Mouse (Mus musculus) CH12.LX (cell line): ENCODE results near the gene Enpp7. TPM values are rescaled to one million over a fixed set of nuclear protein-coding genes. Genes with fewer than 3 reads are reported as not detected.

Source experiments
- DNase-seq: peaks from one replicate; pipeline ENCODE4 v3.0.0-alpha.2; 2013; ENCODE audit errors: extremely low read depth
- H3K27ac ChIP-seq: 2 replicates; pipeline ENCODE4 v1.5.1; 2012; ENCODE audit warnings: low read depth, mild to moderate bottlenecking, control low read depth, moderate library complexity; ENCODE audit not compliant: insufficient read depth
- H3K27me3 ChIP-seq: replicated peaks from 2 replicates; pipeline ENCODE3; 2012; ENCODE audit warnings: inconsistent platforms
- H3K36me3 ChIP-seq, 2 experiments: replicated peaks in 1 of 2; 2 replicates each; pipeline versions ENCODE3 to v1.6.1; 2012; ENCODE audit warnings: inconsistent platforms in 1 of 2, low read length in 1 of 2, mild to moderate bottlenecking in 1 of 2, mixed read lengths in 1 of 2, moderate library complexity in 1 of 2; ENCODE audit not compliant: control insufficient read depth in 1 of 2, insufficient read depth in 1 of 2
- H3K4me1 ChIP-seq, 2 experiments: 2 replicates each; pipeline ENCODE4 v1.6.1; 2012; ENCODE audit warnings: inconsistent platforms in 1 of 2, moderate library complexity in 1 of 2; ENCODE audit not compliant: insufficient read depth in 2 of 2, control insufficient read depth in 1 of 2
- H3K4me2 ChIP-seq: 2 replicates; pipeline ENCODE4 v1.6.1; 2012; ENCODE audit warnings: low read depth, mild to moderate bottlenecking, control low read depth; ENCODE audit not compliant: poor library complexity, insufficient read depth, severe bottlenecking
- H3K4me3 ChIP-seq, 3 experiments: fragments of 150-350 bp in 1 of 3; sonication (generic) in 1 of 3; replicated peaks in 1 of 3; 2 replicates each; pipeline versions ENCODE3 to v1.5.1; 2011 to 2012; ENCODE audit warnings: low read depth in 2 of 3, low read length in 2 of 3, mild to moderate bottlenecking in 2 of 3, moderate library complexity in 2 of 3, control low read depth in 1 of 3, improper control_type of control experiment in 1 of 3, inconsistent platforms in 1 of 3, mixed read lengths in 1 of 3; ENCODE audit not compliant: poor library complexity in 1 of 3
- H3K79me2 ChIP-seq: replicated peaks from 2 replicates; pipeline ENCODE4 v1.6.1; 2012; ENCODE audit warnings: mild to moderate bottlenecking, moderate library complexity; ENCODE audit not compliant: control insufficient read depth, poor library complexity, insufficient read depth, severe bottlenecking; ENCODE audit errors: extremely low read depth
- H3K9ac ChIP-seq: 2 replicates; pipeline ENCODE4 v1.6.1; 2012; ENCODE audit warnings: low read depth, mild to moderate bottlenecking, control low read depth, moderate library complexity; ENCODE audit not compliant: insufficient read depth
- H3K9me3 ChIP-seq: replicated peaks from 2 replicates; pipeline ENCODE3; 2012; ENCODE audit warnings: low read length, inconsistent platforms, mixed read lengths
- BHLHE40 ChIP-seq: IDR thresholded peaks from 2 replicates; pipeline ENCODE4 v1.6.1; 2011; ENCODE audit warnings: mild to moderate bottlenecking, low read depth, low read length, improper control_type of control experiment
- CHD2 ChIP-seq: IDR thresholded peaks from 2 replicates; pipeline ENCODE4 v1.6.1; 2011; ENCODE audit warnings: low read length, improper control_type of control experiment
- CTCF ChIP-seq, 2 experiments: IDR thresholded peaks in 1 of 2; conservative IDR thresholded peaks in 1 of 2; 2 replicates each; pipeline ENCODE4 v1.5.1; 2011 to 2012; ENCODE audit warnings: low read depth in 2 of 2, low read length in 2 of 2, improper control_type of control experiment in 1 of 2, inconsistent platforms in 1 of 2, mild to moderate bottlenecking in 1 of 2, moderate library complexity in 1 of 2
- ELF1 ChIP-seq: IDR thresholded peaks from 2 replicates; pipeline ENCODE4 v1.6.1; 2014; ENCODE audit warnings: low read depth, mild to moderate bottlenecking, inconsistent platforms, low read length, improper control_type of control experiment
- EP300 ChIP-seq: IDR thresholded peaks from 2 replicates; pipeline ENCODE4 v1.6.1; 2011; ENCODE audit warnings: low read length, improper control_type of control experiment
- ETS1 ChIP-seq: conservative IDR thresholded peaks from 2 replicates; pipeline ENCODE4 v1.6.1; 2012; ENCODE audit warnings: low read depth, mild to moderate bottlenecking, inconsistent platforms, low read length, improper control_type of control experiment, moderate library complexity
- GABPA ChIP-seq: IDR thresholded peaks from 2 replicates; pipeline ENCODE4 v1.6.1; 2012; ENCODE audit warnings: low read depth, low read length, improper control_type of control experiment, inconsistent platforms; ENCODE audit not compliant: insufficient replicate concordance
- JUN ChIP-seq: IDR thresholded peaks from 2 replicates; pipeline ENCODE4 v1.6.1; 2011; ENCODE audit warnings: low read depth, mild to moderate bottlenecking, low read length, improper control_type of control experiment, moderate library complexity; ENCODE audit not compliant: insufficient read depth
- JUND ChIP-seq: conservative IDR thresholded peaks from 2 replicates; pipeline ENCODE4 v1.6.1; 2011; ENCODE audit warnings: low read depth, low read length, improper control_type of control experiment
- KAT2A ChIP-seq: IDR thresholded peaks from 2 replicates; pipeline ENCODE4 v1.6.1; 2012; ENCODE audit warnings: low read length, improper control_type of control experiment, inconsistent platforms; ENCODE audit not compliant: insufficient replicate concordance
- MAFK ChIP-seq: IDR thresholded peaks from 2 replicates; pipeline ENCODE4 v1.6.1; 2011; ENCODE audit warnings: low read length, improper control_type of control experiment; ENCODE audit not compliant: insufficient replicate concordance
- MAX ChIP-seq: IDR thresholded peaks from 2 replicates; pipeline ENCODE4 v1.6.1; 2011; ENCODE audit warnings: low read length, improper control_type of control experiment
- NELFE ChIP-seq: IDR thresholded peaks from 2 replicates; pipeline ENCODE4 v1.6.1; 2011; ENCODE audit warnings: low read depth, low read length, improper control_type of control experiment
- NRF1 ChIP-seq: IDR thresholded peaks from 2 replicates; pipeline ENCODE4 v1.6.1; 2014; ENCODE audit warnings: low read depth, mild to moderate bottlenecking, inconsistent platforms, low read length, improper control_type of control experiment, moderate library complexity
- PAX5 ChIP-seq: IDR thresholded peaks from 2 replicates; pipeline ENCODE4 v1.6.1; 2012; ENCODE audit warnings: low read length, inconsistent platforms, mixed read lengths
- POLR2A ChIP-seq: IDR thresholded peaks from 2 replicates; pipeline ENCODE4 v1.6.1; 2011; ENCODE audit warnings: low read depth, mild to moderate bottlenecking, improper control_type of control experiment, low read length
- POLR2AphosphoS2 ChIP-seq: IDR thresholded peaks from 2 replicates; pipeline ENCODE4 v1.6.1; 2011; ENCODE audit warnings: low read depth, low read length, improper control_type of control experiment
- RAD21 ChIP-seq: IDR thresholded peaks from 2 replicates; pipeline ENCODE4 v1.6.1; 2011; ENCODE audit warnings: low read depth, mild to moderate bottlenecking, low read length, improper control_type of control experiment, moderate library complexity
- SIN3A ChIP-seq: IDR thresholded peaks from 2 replicates; pipeline ENCODE4 v1.6.1; 2012; ENCODE audit warnings: low read length, improper control_type of control experiment, inconsistent platforms
- SMC3 ChIP-seq: IDR thresholded peaks from 2 replicates; pipeline ENCODE4 v1.6.1; 2011; ENCODE audit warnings: low read depth, low read length, improper control_type of control experiment
- TBP ChIP-seq: conservative IDR thresholded peaks from 2 replicates; pipeline ENCODE4 v1.6.1; 2011; ENCODE audit warnings: low read depth, low read length, improper control_type of control experiment
- UBTF ChIP-seq: IDR thresholded peaks from 2 replicates; pipeline ENCODE4 v1.6.1; 2012; ENCODE audit warnings: low read depth, mild to moderate bottlenecking, inconsistent platforms, low read length, improper control_type of control experiment, moderate library complexity
- USF2 ChIP-seq: conservative IDR thresholded peaks from 2 replicates; pipeline ENCODE4 v1.6.1; 2011; ENCODE audit warnings: low read depth, low read length, improper control_type of control experiment
- ZMIZ1 ChIP-seq: IDR thresholded peaks from 2 replicates; pipeline ENCODE4 v1.6.1; 2012; ENCODE audit warnings: low read depth, mild to moderate bottlenecking, inconsistent platforms, low read length, improper control_type of control experiment
- ZNF384 ChIP-seq: IDR thresholded peaks from 2 replicates; pipeline ENCODE4 v1.6.1; 2012; ENCODE audit warnings: low read depth, low read length, improper control_type of control experiment, inconsistent platforms
- dilution Hi-C: fragments of 300-500 bp; cut with MboI; formaldehyde crosslinking; loops from 2 replicates; pipeline ENCODE4 v1.14.3; 2020; ENCODE audit warnings: low sequenced_read_pairs; ENCODE audit not compliant: extremely low pct_unique_long_range_greater_than_20kb, extremely low pct_ligation_motif_present
- in situ Hi-C: fragments of 300-500 bp; cut with MboI; formaldehyde crosslinking; loops from 3 replicates; pipeline ENCODE4 v1.14.3; 2019; ENCODE audit warnings: low sequenced_read_pairs, low pct_ligation_motif_present, low pct_unique_long_range_greater_than_20kb, mixed read lengths
- polyA plus RNA-seq: library from polyadenylated mRNA; unstranded; fragments of >175 nt; gene quantifications from 2 replicates; pipeline ENCODE4 v1.2.1, GENCODE M21; 2012; ENCODE audit warnings: low read depth; ENCODE audit not compliant: insufficient read length
- total RNA-seq, 2 experiments: library from RNA; depleted of rRNA; stranded (reverse); fragments of 300-350 nt in 1 of 2; fragments of >200 nt in 1 of 2; gene quantifications; 2 replicates each; pipeline ENCODE4 v1.2.3; 2012 to 2014

Gene Enpp7
- total and polyA plus RNA-seq, 3 experiments = not detected

DNA sequence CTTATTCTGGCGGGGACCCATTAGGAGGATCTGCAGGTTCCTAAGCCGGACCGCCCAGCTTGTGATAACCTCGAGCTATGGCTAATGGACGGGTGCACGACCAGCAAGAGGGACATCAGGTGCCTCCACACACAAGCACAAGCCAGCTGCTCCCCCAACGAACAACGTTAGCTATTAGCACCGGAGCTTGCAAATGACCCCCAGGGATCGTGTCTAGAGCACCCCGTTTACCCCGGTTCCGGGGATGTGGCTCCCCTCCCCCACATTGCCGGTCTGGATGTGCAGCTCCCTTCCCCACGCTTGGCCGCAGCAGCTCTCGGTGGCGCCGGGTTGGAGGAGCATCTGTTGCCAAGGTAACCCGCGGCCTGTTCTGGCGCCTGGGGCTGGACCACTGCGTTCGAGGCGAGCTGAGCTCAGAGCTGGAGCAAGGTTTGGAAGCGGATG lies 11.4 kb downstream of the Enpp7 start:
- H3K4me2 ChIP-seq = no peak overlapping the region
- no peaks in the 10 kb centered on the region for H3K36me3 ChIP-seq
- in situ Hi-C loops (no loop called here), dilution Hi-C loops (no loop called here)
- H3K4me3 ChIP-seq = no peak overlapping the region
- DNase-seq = no peak
- no peak overlapping the region for H3K27ac ChIP-seq
- no peak for TF ChIP-seq USF2
- TF ChIP-seq CTCF (conservative IDR thresholded peaks at IDR 0.05 in 1 of 2, IDR thresholded peaks at IDR 0.05 in 1 of 2; ENCODE audit: low read depth in 2 of 2, low read length in 2 of 2) = no peak
- no peak for TF ChIP-seq NRF1
- no peak for TF ChIP-seq UBTF
- no peak for TF ChIP-seq SMC3
- no peak for TF ChIP-seq MAFK
- no peak for TF ChIP-seq NELFE
- no peak for TF ChIP-seq BHLHE40
- no peak for TF ChIP-seq EP300
- no peak for TF ChIP-seq CHD2
- no peak for TF ChIP-seq ZMIZ1
- TF ChIP-seq JUND = no peak
- H3K79me2 ChIP-seq = no peaks in the 10 kb centered on the region
- peaks cover 92% of the 10 kb centered on the region for H3K27me3 ChIP-seq
- peaks cover 21% of the 10 kb centered on the region for H3K9me3 ChIP-seq
- H3K9ac ChIP-seq = no peak overlapping the region
- H3K4me1 ChIP-seq = peaks cover 2 to 4% of the 10 kb centered on the region in 2 experiments; a peak in 3 of 4 replicates

DNA sequence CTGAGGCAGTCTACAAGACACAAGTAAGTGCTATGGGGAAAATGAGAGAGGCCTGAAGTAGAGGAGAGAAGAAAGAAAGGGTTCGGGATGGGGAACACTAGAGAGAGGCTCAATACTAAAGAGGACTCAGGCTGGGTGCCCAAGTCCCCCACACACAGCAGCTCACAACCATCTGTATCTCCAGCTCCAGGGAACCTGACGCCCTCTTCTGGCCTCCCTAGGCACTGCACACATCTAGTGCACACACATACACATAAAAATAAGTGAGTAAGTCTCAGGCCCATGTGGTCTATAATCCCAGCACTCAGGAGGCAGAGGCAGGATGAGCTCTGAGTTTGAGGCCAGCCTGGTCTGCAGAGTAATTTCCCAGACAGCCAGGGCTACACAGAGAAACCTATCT lies 12.9 kb downstream of the Enpp7 start:
- peaks cover 26% of the 10 kb centered on the region for H3K9me3 ChIP-seq
- no peak overlapping the region for H3K9ac ChIP-seq
- H3K4me2 ChIP-seq = no peak overlapping the region

DNA sequence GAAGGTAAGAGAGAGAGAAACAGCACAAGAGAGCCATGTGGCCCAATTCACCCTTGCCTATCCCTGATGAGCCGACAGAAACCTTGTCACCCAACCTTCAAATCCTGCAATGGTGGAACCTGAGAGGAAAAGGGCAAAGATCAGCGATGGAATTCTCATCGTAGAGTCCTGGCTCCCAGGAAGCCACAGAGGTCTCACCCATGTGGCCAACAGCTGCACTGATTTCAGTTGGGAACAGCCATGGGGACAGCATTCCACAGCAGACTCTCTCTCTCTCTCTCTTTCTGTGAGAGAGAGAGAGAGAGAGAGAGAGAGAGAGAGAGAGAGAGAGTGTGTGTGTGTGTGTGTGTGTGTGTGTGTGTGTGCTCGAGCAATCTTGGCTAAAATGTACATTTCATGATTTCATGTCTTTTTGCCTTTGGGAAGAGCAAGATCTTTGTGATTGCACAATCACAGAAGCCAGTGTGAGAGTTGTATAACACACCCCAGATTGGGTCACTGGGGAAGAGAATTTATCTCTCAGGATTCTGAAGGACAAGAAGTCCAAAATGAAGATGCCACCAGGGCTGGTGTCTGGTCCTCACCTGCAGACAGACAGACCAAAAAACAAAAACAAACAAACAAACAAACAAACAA lies 13.6 kb downstream of the Enpp7 start:
- H3K4me3 ChIP-seq = no peak overlapping the region
- TF ChIP-seq TBP (no peak), ETS1 (no peak), MAFK (no peak), ELF1 (no peak), SIN3A (no peak), ZNF384 (no peak), KAT2A (no peak), POLR2A (no peak), POLR2AphosphoS2 (no peak), JUN (no peak), USF2 (no peak), UBTF (no peak), JUND (no peak), NELFE (no peak), GABPA (no peak), PAX5 (no peak), MAX (no peak), RAD21 (no peak)
- H3K4me2 ChIP-seq = no peak overlapping the region
- DNase-seq = no peak
- no peak overlapping the region for H3K9ac ChIP-seq
- H3K27me3 ChIP-seq = peaks cover 90% of the 10 kb centered on the region
- peaks cover 28% of the 10 kb centered on the region for H3K9me3 ChIP-seq
- H3K27ac ChIP-seq = no peak overlapping the region
- H3K36me3 ChIP-seq = no peaks in the 10 kb centered on the region
- in situ Hi-C loops (no loop called here), dilution Hi-C loops (no loop called here)
- H3K4me1 ChIP-seq = peaks cover 14 to 15% of the 10 kb centered on the region in 2 experiments
- H3K79me2 ChIP-seq = no peaks in the 10 kb centered on the region

More for the DNA sequence above, 12.9 kb downstream of the Enpp7 start:
- H3K4me3 ChIP-seq = no peak overlapping the region
- in situ Hi-C loops = no loop called here
- no peak overlapping the region for H3K27ac ChIP-seq
- peaks cover 90% of the 10 kb centered on the region for H3K27me3 ChIP-seq
- H3K36me3 ChIP-seq = no peaks in the 10 kb centered on the region
- TF ChIP-seq CTCF (conservative IDR thresholded peaks at IDR 0.05 in 1 of 2, IDR thresholded peaks at IDR 0.05 in 1 of 2; ENCODE audit: low read depth in 2 of 2, low read length in 2 of 2) = peak in 1 of 2 experiments; percentile 12; a peak in 1 of 4 replicates
- TF ChIP-seq NRF1 = no peak
- TF ChIP-seq SIN3A = no peak
- dilution Hi-C loops = no loop called here
- peaks cover 11 to 12% of the 10 kb centered on the region in 2 experiments for H3K4me1 ChIP-seq
- DNase-seq = no peak
- no peaks in the 10 kb centered on the region for H3K79me2 ChIP-seq
